Mouse (Mus musculus): ENCODE measurements around the gene Rsph3b.

GRCm38 (mm10) chr17:6886445-6886844 lies 62.0 kb downstream of the Rsph3b start:
- no peak for TF ChIP-seq CTCF (IDR thresholded peaks at IDR 0.05; ENCODE audit: insufficient read depth, low read length)
- TF ChIP-seq POLR2A (IDR thresholded peaks at IDR 0.05; ENCODE audit: borderline replicate concordance, extremely low read depth, low read depth, low read length): no peak

Data from lung, adult 2 months (tissue).